Comparison of ENCODE assay signal across 9 mouse cellular contexts in genomic region chr12:99329301-99330257, GRCm38 (mm10).
DNase-seq lines count a peak whose midpoint lies in the region; ATAC-seq and TF ChIP-seq lines count a peak whose summit lies in the region.
"Had no signal": no experiment of that assay in that cellular context is flagged by ENCODE, and none has a peak within 500 bp of the region (broad histone marks: within the 10 kb centered on the region; RNA-seq: fewer than 3 reads in every experiment).

No protein-coding gene starts in this region.

- 0 out of 2 replicates have a peak overlapping the region, but pooled peaks have one; percentile 22 for H3K4me3 ChIP-seq in heart, embryonic 10.5 days
- peak overlapping the region; percentile 28; the same call in 1 of the 2 replicates for H3K4me3 ChIP-seq in embryonic facial prominence, embryonic 10.5 days
- H3K4me3 ChIP-seq in limb, embryonic 10.5 days = peak overlapping the region; percentile 27; the same call in 1 of the 2 replicates
- H3K4me3 ChIP-seq in stomach, postnatal 0 days (ENCODE audit: low read depth, low read length) = no peak overlapping the region
- no peak overlapping the region for H3K4me3 ChIP-seq in liver, embryonic 12.5 days
- no peak overlapping the region for H3K4me3 ChIP-seq in liver, embryonic 11.5 days (ENCODE audit: low read depth, low read length)
- H3K4me3 ChIP-seq: liver, embryonic 13.5 days had no signal

- H3K27me3 ChIP-seq in heart, embryonic 10.5 days (ENCODE audit: insufficient read depth, poor library complexity, severe bottlenecking) = no peaks in the 10 kb centered on the region
- H3K27me3 ChIP-seq in embryonic facial prominence, embryonic 10.5 days (replicated peaks; ENCODE audit: low read depth, poor library complexity, severe bottlenecking) = no peaks in the 10 kb centered on the region
- H3K27me3 ChIP-seq in limb, embryonic 10.5 days (ENCODE audit: low read depth, poor library complexity, severe bottlenecking) = no peaks in the 10 kb centered on the region
- no peaks in the 10 kb centered on the region for H3K27me3 ChIP-seq in stomach, postnatal 0 days (ENCODE audit: control insufficient read depth, insufficient read depth, low read length)
- no peaks in the 10 kb centered on the region for H3K27me3 ChIP-seq in liver, embryonic 12.5 days (replicated peaks)
- no peaks in the 10 kb centered on the region for H3K27me3 ChIP-seq in liver, embryonic 11.5 days (replicated peaks; ENCODE audit: control insufficient read depth, insufficient read depth, low read length)
- H3K27me3 ChIP-seq: liver, embryonic 13.5 days had no signal

- H3K27ac ChIP-seq in heart, embryonic 10.5 days = peak overlapping the region; percentile 65
- H3K27ac ChIP-seq in embryonic facial prominence, embryonic 10.5 days (replicated peaks) = peak overlapping the region; percentile 76
- peak overlapping the region; percentile 67 for H3K27ac ChIP-seq in limb, embryonic 10.5 days
- H3K27ac ChIP-seq in stomach, postnatal 0 days (replicated peaks) = peak overlapping the region; percentile 24
- no peak overlapping the region for H3K27ac ChIP-seq in liver, embryonic 12.5 days
- H3K27ac ChIP-seq in liver, embryonic 11.5 days (ENCODE audit: low read depth, low read length) = no peak overlapping the region
- H3K27ac ChIP-seq: liver, embryonic 13.5 days had no signal

- no peak for DNase-seq in heart, embryonic 10.5 days (ENCODE audit: low spot score)
- no peak for DNase-seq in heart, postnatal 25 days (ENCODE audit: low spot score)
- DNase-seq in embryonic facial prominence, embryonic 10.5 days (ENCODE audit: low spot score) = peak; percentile 56
- peak; percentile 54 for DNase-seq in limb, embryonic 10.5 days (ENCODE audit: low spot score)
- DNase-seq in stomach, postnatal 0 days (ENCODE audit: low spot score) = no peak
- no peak for DNase-seq in left cerebral cortex, postnatal 4 days
- DNase-seq in liver, embryonic 11.5 days (ENCODE audit: low spot score) = no peak
- DNase-seq: liver, embryonic 13.5 days had no signal

- no peaks in the 10 kb centered on the region; the same call in 1 of the 2 replicates for H3K36me3 ChIP-seq in heart, embryonic 10.5 days
- 0 out of 2 replicates have a peak, but pooled peaks cover 5% of the 10 kb centered on the region for H3K36me3 ChIP-seq in embryonic facial prominence, embryonic 10.5 days (replicated peaks)
- peaks cover 11% of the 10 kb centered on the region; the same call in 1 of the 2 replicates for H3K36me3 ChIP-seq in limb, embryonic 10.5 days
- H3K36me3 ChIP-seq in stomach, postnatal 0 days (ENCODE audit: control insufficient read depth, insufficient read depth, low read length) = peaks cover 2% of the 10 kb centered on the region; the same call in 1 of the 2 replicates
- no peaks in the 10 kb centered on the region for H3K36me3 ChIP-seq in liver, embryonic 12.5 days
- no peaks in the 10 kb centered on the region for H3K36me3 ChIP-seq in liver, embryonic 11.5 days (ENCODE audit: control insufficient read depth, insufficient read depth, low read length)
- H3K36me3 ChIP-seq: liver, embryonic 13.5 days had no signal

- WGBS in heart, embryonic 10.5 days = 20% methylated on average over 20 of the region's 20 CpGs
- 9% methylated on average over 20 of the region's 20 CpGs for WGBS in embryonic facial prominence, embryonic 10.5 days
- WGBS in limb, embryonic 10.5 days = 5% methylated on average over 20 of the region's 20 CpGs
- WGBS in stomach, postnatal 0 days = 41% methylated on average over 20 of the region's 20 CpGs
- 65% methylated on average over 20 of the region's 20 CpGs for WGBS in liver, embryonic 12.5 days (ENCODE audit: insufficient replicate concordance)
- WGBS in liver, embryonic 11.5 days = 51% methylated on average over 20 of the region's 20 CpGs

- TF ChIP-seq CTCF in stomach, postnatal 0 days (IDR thresholded peaks at IDR 0.05; ENCODE audit: low read depth) = no peak

- no peak for TF ChIP-seq EP300 in stomach, postnatal 0 days (optimal IDR thresholded peaks at IDR 0.05)

- H3K4me2 ChIP-seq in stomach, postnatal 0 days (replicated peaks; ENCODE audit: low read depth) = no peak overlapping the region
- H3K4me2 ChIP-seq in liver, embryonic 12.5 days = no peak overlapping the region
- H3K4me2 ChIP-seq in liver, embryonic 11.5 days = no peak overlapping the region
- H3K4me2 ChIP-seq: liver, embryonic 13.5 days had no signal

- no peak; the same call in 1 of the 2 replicates for ATAC-seq in stomach, postnatal 0 days (ENCODE audit: low FRiP score, low TSS enrichment)
- no peak for ATAC-seq in liver, embryonic 12.5 days
- ATAC-seq in liver, embryonic 11.5 days (replicated peaks; ENCODE audit: low FRiP score) = no peak

- H3K9me3 ChIP-seq in heart, embryonic 10.5 days = no peaks in the 10 kb centered on the region
- no peaks in the 10 kb centered on the region for H3K9me3 ChIP-seq in embryonic facial prominence, embryonic 10.5 days
- H3K9me3 ChIP-seq in limb, embryonic 10.5 days (replicated peaks) = no peaks in the 10 kb centered on the region
- no peaks in the 10 kb centered on the region for H3K9me3 ChIP-seq in stomach, postnatal 0 days (ENCODE audit: control insufficient read depth, low read length)
- H3K9me3 ChIP-seq in liver, embryonic 12.5 days (replicated peaks) = no peaks in the 10 kb centered on the region
- no peaks in the 10 kb centered on the region for H3K9me3 ChIP-seq in liver, embryonic 11.5 days (ENCODE audit: control insufficient read depth, low read length)
- H3K9me3 ChIP-seq: liver, embryonic 13.5 days had no signal

- no peak overlapping the region for H3K9ac ChIP-seq in stomach, postnatal 0 days (ENCODE audit: low read length)
- no peak overlapping the region for H3K9ac ChIP-seq in liver, embryonic 12.5 days
- no peak overlapping the region for H3K9ac ChIP-seq in liver, embryonic 11.5 days (ENCODE audit: low read depth, low read length)
- H3K9ac ChIP-seq: liver, embryonic 13.5 days had no signal

- peaks cover 78% of the 10 kb centered on the region for H3K4me1 ChIP-seq in heart, embryonic 10.5 days
- peaks cover 81% of the 10 kb centered on the region for H3K4me1 ChIP-seq in embryonic facial prominence, embryonic 10.5 days
- peaks cover 78% of the 10 kb centered on the region for H3K4me1 ChIP-seq in limb, embryonic 10.5 days
- H3K4me1 ChIP-seq in stomach, postnatal 0 days (replicated peaks; ENCODE audit: control insufficient read depth, insufficient read depth) = 0 out of 2 replicates have a peak, but pooled peaks cover 5% of the 10 kb centered on the region
- H3K4me1 ChIP-seq in liver, embryonic 12.5 days = peaks cover 66% of the 10 kb centered on the region
- H3K4me1 ChIP-seq in liver, embryonic 11.5 days (replicated peaks; ENCODE audit: control insufficient read depth, insufficient read depth, low read length) = peaks cover 37% of the 10 kb centered on the region

- intact Hi-C loops in heart, postnatal 25 days (cut with DNase I) = loop anchor here (10.0 kb wide), 1 partner anchor 215 kb away; no protein-coding TSS in a partner anchor
- intact Hi-C loops in left cerebral cortex, postnatal 4 days (cut with DNase I) = no loop called here

Comparison
In these comparisons a context has a peak if more than half of its experiments do, and no peak if none do; other contexts are left out.
1. DNase-seq: peak in embryonic facial prominence, embryonic 10.5 days (single experiment) and limb, embryonic 10.5 days (single experiment); none in heart, embryonic 10.5 days (single experiment), heart, postnatal 25 days (single experiment), stomach, postnatal 0 days (single experiment), left cerebral cortex, postnatal 4 days (single experiment) and liver, embryonic 11.5 days (single experiment).
2. H3K27ac ChIP-seq: peak in heart, embryonic 10.5 days (single experiment), embryonic facial prominence, embryonic 10.5 days (single experiment), limb, embryonic 10.5 days (single experiment) and stomach, postnatal 0 days (single experiment); none in liver, embryonic 12.5 days (single experiment) and liver, embryonic 11.5 days (single experiment).
3. H3K4me3 ChIP-seq: peak in heart, embryonic 10.5 days (single experiment), embryonic facial prominence, embryonic 10.5 days (single experiment) and limb, embryonic 10.5 days (single experiment); none in stomach, postnatal 0 days (single experiment), liver, embryonic 12.5 days (single experiment) and liver, embryonic 11.5 days (single experiment).